Mouse (Mus musculus): ENCODE results near the gene Ikzf1.

The Ikzf1 gene

GRCm38 (mm10) chr11:11684930-11685852, at the start of gene Ikzf1:
TSS of gene Ikzf1 (plus strand) at chr11:11685003.
- no peak for DNase-seq (ENCODE audit: low spot score in 2 of 2)

- no peak for DNase-seq (ENCODE audit: low spot score in 2 of 2)
These were observed 40.5 kb upstream of the Ikzf1 start for GRCm38 (mm10) chr11:11644303-11644702.

GRCm38 (mm10) chr11:11656388-11656787, 28.4 kb upstream of the Ikzf1 start:
- DNase-seq (ENCODE audit: low spot score in 2 of 2) = no peak

- no peak for DNase-seq (ENCODE audit: low spot score in 2 of 2)
These were observed 27.7 kb upstream of the Ikzf1 start for GRCm38 (mm10) chr11:11656995-11657530.

GRCm38 (mm10) chr11:11657634-11658033, 27.2 kb upstream of the Ikzf1 start:
- no peak for DNase-seq (ENCODE audit: low spot score in 2 of 2)

- no peak for DNase-seq (ENCODE audit: low spot score in 2 of 2)
These were observed 26.0 kb upstream of the Ikzf1 start for GRCm38 (mm10) chr11:11658834-11659233.

GRCm38 (mm10) chr11:11660651-11661050, 24.2 kb upstream of the Ikzf1 start:
- no peak for DNase-seq (ENCODE audit: low spot score in 2 of 2)

GRCm38 (mm10) chr11:11667254-11667921, 17.4 kb upstream of the Ikzf1 start:
- DNase-seq (ENCODE audit: low spot score in 2 of 2) = no peak

GRCm38 (mm10) chr11:11667922-11668290, 16.9 kb upstream of the Ikzf1 start:
- DNase-seq (ENCODE audit: low spot score in 2 of 2) = no peak

GRCm38 (mm10) chr11:11672974-11673373, 11.8 kb upstream of the Ikzf1 start:
- DNase-seq (ENCODE audit: low spot score in 2 of 2) = no peak

GRCm38 (mm10) chr11:11675063-11675462, 9.7 kb upstream of the Ikzf1 start:
- DNase-seq (ENCODE audit: low spot score in 2 of 2) = no peak

- DNase-seq (ENCODE audit: low spot score in 2 of 2) = no peak
These were observed 8.6 kb upstream of the Ikzf1 start for GRCm38 (mm10) chr11:11676068-11676741.

- no peak for DNase-seq (ENCODE audit: low spot score in 2 of 2)
These were observed 7.6 kb upstream of the Ikzf1 start for GRCm38 (mm10) chr11:11677165-11677564.

- DNase-seq (ENCODE audit: low spot score in 2 of 2) = no peak
These were observed 5.8 kb upstream of the Ikzf1 start for GRCm38 (mm10) chr11:11678972-11679371.

- DNase-seq (ENCODE audit: low spot score in 2 of 2) = no peak
These were observed 510 bp upstream of the Ikzf1 start for GRCm38 (mm10) chr11:11684056-11684929.

- DNase-seq (ENCODE audit: low spot score in 2 of 2) = peak in 1 of 2 experiments; percentile 11
These were observed 1.1 kb downstream of the Ikzf1 start for GRCm38 (mm10) chr11:11685853-11686395.

- no peak for DNase-seq (ENCODE audit: low spot score in 2 of 2)
These were observed 1.8 kb downstream of the Ikzf1 start for GRCm38 (mm10) chr11:11686569-11687051.

GRCm38 (mm10) chr11:11687551-11688185, 2.9 kb downstream of the Ikzf1 start:
- DNase-seq (ENCODE audit: low spot score in 2 of 2) = no peak

- no peak for DNase-seq (ENCODE audit: low spot score in 2 of 2)
These were observed 4.0 kb downstream of the Ikzf1 start for GRCm38 (mm10) chr11:11688766-11689330.

GRCm38 (mm10) chr11:11689701-11690058, 4.9 kb downstream of the Ikzf1 start:
- DNase-seq (ENCODE audit: low spot score in 2 of 2) = no peak

All from frontal cortex, postnatal 25 days (tissue).